Mouse (Mus musculus): Measurements from ENCODE around the gene Gdap1l1.
A peak's percentile ranks its signal among the peaks of the same experiment; 100 is the strongest.
"Not testable (repeated sequence)": the region's sequence is repeated elsewhere in the genome, so short reads cannot be mapped to it uniquely, and the experiment has no call there.

Gene Gdap1l1

GRCm38 (mm10) chr2:163438246-163438618 lies at the start of gene Gdap1l1:
Gdap1l1 (plus strand) TSS chr2:163438476.
- DNase-seq (ENCODE audit: extremely low spot score, low read depth, low spot score): no peak

GRCm38 (mm10) chr2:163392436-163392835 lies 45.8 kb upstream of the Gdap1l1 start:
- DNase-seq (ENCODE audit: extremely low spot score, low read depth, low spot score): no peak

GRCm38 (mm10) chr2:163393241-163393640 lies 45.0 kb upstream of the Gdap1l1 start:
- DNase-seq (ENCODE audit: extremely low spot score, low read depth, low spot score): no peak

- DNase-seq (ENCODE audit: extremely low spot score, low read depth, low spot score): no peak
Observed at GRCm38 (mm10) chr2:163393976-163394375, 44.3 kb upstream of the Gdap1l1 start.

GRCm38 (mm10) chr2:163394977-163395376 lies 43.3 kb upstream of the Gdap1l1 start:
- DNase-seq (ENCODE audit: extremely low spot score, low read depth, low spot score): no peak

DNA sequence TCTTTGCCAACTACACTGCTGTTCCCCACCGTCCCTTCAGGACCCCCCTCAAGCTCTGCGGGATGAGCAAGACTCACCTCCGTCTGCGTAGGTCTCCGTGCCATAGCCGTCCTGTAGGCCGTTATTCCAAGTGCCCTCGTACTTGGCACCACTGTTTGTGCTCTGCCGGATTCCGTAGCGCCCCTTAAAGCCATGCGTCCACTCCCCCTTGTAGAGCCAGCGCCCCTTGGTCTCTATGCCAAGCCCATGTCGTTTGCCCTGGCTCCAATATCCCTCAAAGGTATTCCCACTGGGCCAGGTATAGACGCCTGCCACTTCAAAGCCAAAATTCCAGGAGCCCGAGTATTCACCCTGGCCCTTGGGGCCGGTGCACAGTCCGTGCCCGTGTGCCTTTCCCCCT lies 41.2 kb upstream of the Gdap1l1 start:
- DNase-seq (ENCODE audit: extremely low spot score, low read depth, low spot score): no peak

DNA sequence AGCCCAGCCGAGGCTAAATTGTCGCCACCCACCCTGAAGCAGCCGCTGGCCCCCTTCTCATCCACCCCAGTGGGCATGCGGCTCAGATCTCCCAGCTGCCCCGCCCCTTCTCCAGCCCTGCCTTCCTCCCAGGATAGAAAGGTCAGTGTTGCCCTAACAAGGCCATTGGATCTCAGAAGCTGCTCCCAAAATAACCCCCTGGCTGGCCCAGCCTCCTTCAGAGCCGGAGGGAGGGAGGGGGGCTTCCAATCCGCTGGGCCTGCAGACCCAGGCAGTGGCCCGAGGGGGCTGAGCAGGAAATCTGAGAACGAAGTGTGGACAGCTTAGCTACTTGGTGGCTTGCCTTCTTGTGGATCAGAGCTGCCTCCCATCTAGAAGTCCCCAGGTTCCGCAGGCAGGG lies 40.4 kb upstream of the Gdap1l1 start, which contains the start of gene Jph2:
Gene Jph2 (minus strand): TSS at position 89 of the 400 bp plus-strand sequence.
- DNase-seq (ENCODE audit: extremely low spot score, low read depth, low spot score): no peak

DNA sequence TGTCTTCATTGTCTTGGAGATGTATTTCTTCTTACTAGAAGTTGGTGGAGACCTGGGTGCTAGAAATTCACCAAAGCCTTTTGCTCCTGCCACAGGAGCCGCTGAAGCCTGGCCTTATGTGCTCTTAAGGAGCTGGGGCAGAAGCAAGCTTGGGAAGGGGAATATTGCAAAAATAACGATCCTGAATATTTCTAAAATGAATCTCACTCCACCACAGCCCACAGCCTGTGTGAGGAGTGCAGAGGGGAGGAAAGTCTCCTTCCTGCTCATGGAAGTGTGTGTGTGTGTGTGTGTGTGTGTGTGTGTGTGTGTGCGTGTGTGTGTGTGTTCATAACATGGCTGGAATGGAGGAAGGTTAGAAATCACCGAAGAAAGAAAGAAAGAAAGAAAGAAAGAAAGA lies 39.5 kb upstream of the Gdap1l1 start:
- no peak for DNase-seq (ENCODE audit: extremely low spot score, low read depth, low spot score)

GRCm38 (mm10) chr2:163399222-163399621 lies 39.1 kb upstream of the Gdap1l1 start:
- no peak for DNase-seq (ENCODE audit: extremely low spot score, low read depth, low spot score)

GRCm38 (mm10) chr2:163401221-163401620 lies 37.1 kb upstream of the Gdap1l1 start:
- DNase-seq (ENCODE audit: extremely low spot score, low read depth, low spot score): peak; percentile 95

GRCm38 (mm10) chr2:163404037-163404815 lies 34.0 kb upstream of the Gdap1l1 start:
- DNase-seq (ENCODE audit: extremely low spot score, low read depth, low spot score): no peak

DNA sequence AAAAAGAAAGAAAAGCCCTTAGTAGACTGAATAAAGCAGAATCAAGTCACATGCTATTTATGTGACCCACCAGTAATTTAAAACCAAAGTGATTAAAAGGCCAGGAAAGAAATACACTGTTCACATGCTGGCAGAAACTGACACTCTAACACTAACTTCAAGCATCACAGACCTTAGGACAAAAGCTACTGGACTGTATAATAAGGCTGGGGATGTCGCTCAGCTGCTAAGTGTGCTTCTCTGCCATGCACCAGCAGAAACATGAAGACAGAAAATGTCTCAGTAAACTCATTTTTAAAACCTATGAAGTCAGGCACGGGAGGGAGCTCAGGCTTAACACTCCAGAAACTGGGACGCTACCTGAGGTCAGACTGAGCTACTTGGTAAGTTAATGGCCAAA lies 28.1 kb upstream of the Gdap1l1 start:
- DNase-seq (ENCODE audit: extremely low spot score, low read depth, low spot score): no peak

DNA sequence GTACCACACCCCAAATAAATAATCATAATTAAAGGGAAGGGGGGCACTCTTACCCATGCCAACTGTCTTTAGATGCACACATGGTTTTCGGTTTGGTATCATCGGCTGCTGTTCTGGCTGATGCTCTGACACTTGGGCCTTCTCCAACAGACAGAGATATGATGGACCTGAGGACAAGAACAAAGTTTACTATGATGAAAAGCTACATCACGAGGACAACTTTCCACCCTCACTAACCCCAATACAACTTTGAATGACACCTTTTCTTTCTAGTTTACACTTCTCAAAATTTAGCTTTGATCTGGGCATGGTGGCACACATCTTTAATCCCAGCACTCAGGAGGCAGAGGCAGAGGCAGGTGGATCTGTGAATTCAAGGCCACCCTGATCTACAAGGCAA lies 26.9 kb upstream of the Gdap1l1 start:
- DNase-seq (ENCODE audit: extremely low spot score, low read depth, low spot score): not testable (repeated sequence)

DNA sequence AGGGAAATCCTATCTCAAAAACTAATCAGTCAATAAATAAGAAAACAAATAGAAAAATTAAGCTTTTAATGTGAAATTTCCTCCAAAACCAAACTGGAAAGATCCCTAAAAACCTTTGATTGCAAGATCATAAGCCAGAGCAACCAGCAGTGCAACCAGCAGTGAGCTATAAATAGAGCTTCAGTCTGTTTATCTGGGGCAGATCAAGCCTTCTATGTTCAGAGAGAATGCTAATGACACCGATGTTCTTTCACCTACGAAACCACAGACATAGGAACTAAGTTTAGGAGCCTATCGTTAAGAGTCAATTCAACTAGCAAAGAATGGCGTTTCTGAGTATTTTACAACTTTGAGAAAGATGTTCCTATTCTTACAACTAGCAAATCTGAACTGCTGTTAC lies 26.4 kb upstream of the Gdap1l1 start:
- no peak for DNase-seq (ENCODE audit: extremely low spot score, low read depth, low spot score)

GRCm38 (mm10) chr2:163412419-163412818 lies 25.9 kb upstream of the Gdap1l1 start:
- no peak for DNase-seq (ENCODE audit: extremely low spot score, low read depth, low spot score)

DNA sequence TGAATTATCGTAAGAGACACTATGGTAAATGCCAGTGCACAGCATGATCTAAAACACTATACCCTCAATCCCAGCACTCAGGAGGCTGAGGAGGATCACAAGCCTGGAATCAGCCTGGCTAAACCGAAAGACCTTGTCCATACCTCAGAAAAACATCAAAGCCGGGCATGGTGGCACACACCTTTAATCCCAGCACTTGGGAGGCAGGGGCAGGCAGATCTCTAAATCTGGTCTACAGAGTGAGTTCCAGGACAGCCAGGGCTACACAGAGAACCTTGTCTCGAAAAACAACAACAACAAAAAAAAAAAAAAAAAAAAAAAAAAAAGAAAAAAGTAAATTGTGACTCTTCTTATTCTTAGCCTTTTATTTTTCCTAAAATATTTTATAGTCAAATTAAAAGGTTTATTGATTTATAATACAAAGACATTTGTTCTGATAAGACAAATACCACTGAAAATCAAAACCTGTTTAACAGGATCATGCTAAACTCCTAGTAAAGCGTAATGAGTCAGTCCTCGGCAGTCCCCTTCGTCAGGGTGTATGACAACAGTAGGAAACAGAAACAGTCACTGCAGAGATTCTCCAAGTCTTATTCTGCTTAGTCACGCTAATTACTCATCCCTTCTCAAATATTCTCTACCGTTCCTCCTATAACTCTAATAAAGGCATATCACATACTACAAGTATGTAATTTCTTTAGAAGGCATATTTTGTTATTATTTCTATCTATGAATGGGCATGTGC lies 25.3 kb upstream of the Gdap1l1 start:
- no peak for DNase-seq (ENCODE audit: extremely low spot score, low read depth, low spot score)

- no peak for DNase-seq (ENCODE audit: extremely low spot score, low read depth, low spot score)
Observed at GRCm38 (mm10) chr2:163417026-163417425, 21.2 kb upstream of the Gdap1l1 start.

- no peak for DNase-seq (ENCODE audit: extremely low spot score, low read depth, low spot score)
Observed at GRCm38 (mm10) chr2:163417830-163418229, 20.4 kb upstream of the Gdap1l1 start.

DNA sequence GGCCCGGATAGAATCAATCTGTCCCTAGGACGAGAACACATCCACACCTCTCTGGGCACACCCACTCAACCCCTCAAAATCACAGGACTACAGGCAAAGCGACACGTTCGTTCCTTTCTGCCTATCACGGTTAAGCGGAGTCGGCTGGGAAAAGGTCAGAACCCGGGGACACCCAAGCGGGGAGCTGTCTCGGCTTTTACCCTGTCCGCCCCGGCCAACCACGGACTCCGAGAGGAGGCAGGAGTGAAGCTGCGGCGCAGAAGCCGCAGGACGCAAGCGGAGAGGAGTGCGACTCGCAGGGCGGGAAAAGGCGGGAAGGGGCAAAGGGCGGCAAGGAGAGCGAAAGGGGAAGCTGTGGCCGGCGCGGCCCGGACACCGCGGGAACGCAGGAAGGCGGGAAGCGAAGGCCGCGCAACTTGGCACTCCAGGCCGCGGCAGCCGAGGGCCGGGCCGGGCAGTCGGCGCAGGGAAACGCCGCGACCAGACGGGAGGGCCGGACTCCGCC lies 19.4 kb upstream of the Gdap1l1 start:
- no peak for DNase-seq (ENCODE audit: extremely low spot score, low read depth, low spot score)

GRCm38 (mm10) chr2:163419346-163420045 lies 18.8 kb upstream of the Gdap1l1 start:
- DNase-seq (ENCODE audit: extremely low spot score, low read depth, low spot score): peak; percentile 94

- DNase-seq (ENCODE audit: extremely low spot score, low read depth, low spot score): no peak
Observed at GRCm38 (mm10) chr2:163420366-163420886, 17.9 kb upstream of the Gdap1l1 start.
